Mouse (Mus musculus): ENCODE measurements around the gene Chrm2.

The Chrm2 gene

GRCm38 (mm10) chr6:36517242-36517641, 129.4 kb downstream of the Chrm2 start:
- DNase-seq (ENCODE audit: low spot score in 2 of 2): no peak

- DNase-seq (ENCODE audit: low spot score in 2 of 2): no peak
Observed at GRCm38 (mm10) chr6:36523599-36523998, 135.7 kb downstream of the Chrm2 start.

GRCm38 (mm10) chr6:36528509-36528908, 140.6 kb downstream of the Chrm2 start:
- no peak for DNase-seq (ENCODE audit: low spot score in 2 of 2)

GRCm38 (mm10) chr6:36541247-36541646, 153.4 kb downstream of the Chrm2 start:
- DNase-seq (ENCODE audit: low spot score in 2 of 2): no peak

- DNase-seq (ENCODE audit: low spot score in 2 of 2): no peak
Observed at GRCm38 (mm10) chr6:36566886-36567285, 179.0 kb downstream of the Chrm2 start.
